Mouse (Mus musculus): ENCODE data around the gene Gja1.
A peak's percentile ranks its signal among the peaks of the same experiment; 100 is the strongest.
"Not testable (repeated sequence)": the region's sequence is repeated elsewhere in the genome, so short reads cannot be mapped to it uniquely, and the experiment has no call there.

The Gja1 gene

GRCm38 (mm10) chr10:56377097-56377965 lies at the start of gene Gja1:
Gja1 (plus strand) TSS chr10:56377330.
- DNase-seq (ENCODE audit: low spot score) = no peak

GRCm38 (mm10) chr10:56338851-56339489 lies 38.2 kb upstream of the Gja1 start:
- peak; percentile 53 for DNase-seq (ENCODE audit: low spot score)

GRCm38 (mm10) chr10:56360472-56360871 lies 16.7 kb upstream of the Gja1 start:
- no peak for DNase-seq (ENCODE audit: low spot score)

GRCm38 (mm10) chr10:56369073-56369472 lies 8.1 kb upstream of the Gja1 start:
- no peak for DNase-seq (ENCODE audit: low spot score)

- DNase-seq (ENCODE audit: low spot score) = no peak
Observed at GRCm38 (mm10) chr10:56373021-56373720, 4.0 kb upstream of the Gja1 start.

- DNase-seq (ENCODE audit: low spot score) = no peak
Observed at GRCm38 (mm10) chr10:56374169-56374568, 3.0 kb upstream of the Gja1 start.

- no peak for DNase-seq (ENCODE audit: low spot score)
Observed at GRCm38 (mm10) chr10:56375906-56376468, 1.1 kb upstream of the Gja1 start.

- no peak for DNase-seq (ENCODE audit: low spot score)
Observed at GRCm38 (mm10) chr10:56377966-56378647, 977 bp downstream of the Gja1 start.

GRCm38 (mm10) chr10:56378648-56379254 lies 1.6 kb downstream of the Gja1 start:
- no peak for DNase-seq (ENCODE audit: low spot score)

GRCm38 (mm10) chr10:56379720-56380119 lies 2.6 kb downstream of the Gja1 start:
- no peak for DNase-seq (ENCODE audit: low spot score)

GRCm38 (mm10) chr10:56385195-56386109 lies 8.3 kb downstream of the Gja1 start:
- no peak for DNase-seq (ENCODE audit: low spot score)

GRCm38 (mm10) chr10:56393095-56393784 lies 16.1 kb downstream of the Gja1 start:
- DNase-seq (ENCODE audit: low spot score) = no peak

- DNase-seq (ENCODE audit: low spot score) = not testable (repeated sequence)
Observed at GRCm38 (mm10) chr10:56393815-56394417, 16.8 kb downstream of the Gja1 start.

GRCm38 (mm10) chr10:56397875-56398274 lies 20.7 kb downstream of the Gja1 start:
- DNase-seq (ENCODE audit: low spot score) = no peak

GRCm38 (mm10) chr10:56398310-56398709 lies 21.2 kb downstream of the Gja1 start:
- DNase-seq (ENCODE audit: low spot score) = no peak

- DNase-seq (ENCODE audit: low spot score) = not testable (repeated sequence)
Observed at GRCm38 (mm10) chr10:56401396-56401795, 24.3 kb downstream of the Gja1 start.

- no peak for DNase-seq (ENCODE audit: low spot score)
Observed at GRCm38 (mm10) chr10:56405934-56406333, 28.8 kb downstream of the Gja1 start.

GRCm38 (mm10) chr10:56406386-56407130 lies 29.4 kb downstream of the Gja1 start:
- DNase-seq (ENCODE audit: low spot score) = no peak

All from T-cell, adult 2 months (primary cell).